Mouse (Mus musculus) myocyte (in vitro differentiated cells): ENCODE data around the gene Pappa. TPM values are rescaled to one million over a fixed set of nuclear protein-coding genes. Genes with fewer than 3 reads are reported as not detected.

Experiments used
- H3K27me3 ChIP-seq: one replicate; pipeline ENCODE4 v1.6.1; 2011; ENCODE audit not compliant: control insufficient read depth, insufficient read depth, insufficient read length
- H3K36me3 ChIP-seq: one replicate; pipeline ENCODE4 v1.6.1; 2011; ENCODE audit not compliant: control insufficient read depth, insufficient read depth
- H3K4me2 ChIP-seq: one replicate; pipeline ENCODE4 v1.6.1; 2011; ENCODE audit warnings: low read depth, control low read depth
- H3K4me3 ChIP-seq: one replicate; pipeline ENCODE4 v1.5.1; 2011; ENCODE audit warnings: mild to moderate bottlenecking, control low read depth, moderate library complexity
- H3K79me2 ChIP-seq: one replicate; pipeline ENCODE4 v1.6.1; 2011; ENCODE audit not compliant: control insufficient read depth, insufficient read depth
- H3ac ChIP-seq: one replicate; pipeline ENCODE4 v1.6.1; 2011; ENCODE audit not compliant: control insufficient read depth, insufficient read length
- CEBPB ChIP-seq: IDR thresholded peaks from 2 replicates; pipeline ENCODE4 v1.6.1; 2011; ENCODE audit warnings: mild to moderate bottlenecking, moderate library complexity; ENCODE audit not compliant: poor library complexity, insufficient read depth, severe bottlenecking
- E2F4 ChIP-seq: IDR thresholded peaks from one replicate; pipeline ENCODE4 v1.6.1; 2011; ENCODE audit warnings: mild to moderate bottlenecking, control low read depth, moderate library complexity; ENCODE audit not compliant: insufficient read depth
- MAX ChIP-seq: IDR thresholded peaks from one replicate; pipeline ENCODE4 v1.6.1; 2011; ENCODE audit warnings: low read depth, mild to moderate bottlenecking, control low read depth
- MYOD1 ChIP-seq, 3 experiments: IDR thresholded peaks; one replicate each; pipeline ENCODE4 v1.6.1; 2011; ENCODE audit warnings: control low read depth in 2 of 3, low read depth in 2 of 3, mild to moderate bottlenecking in 2 of 3, moderate library complexity in 1 of 3; ENCODE audit not compliant: insufficient read length in 2 of 3, control insufficient read depth in 1 of 3
- MYOG ChIP-seq, 3 experiments: IDR thresholded peaks; one replicate each; pipeline ENCODE4 v1.6.1; 2011; ENCODE audit warnings: control low read depth in 2 of 3, low read depth in 2 of 3, mild to moderate bottlenecking in 2 of 3; ENCODE audit not compliant: insufficient read length in 2 of 3, control insufficient read depth in 1 of 3, insufficient read depth in 1 of 3
- POLR2A ChIP-seq: IDR thresholded peaks from one replicate; pipeline ENCODE4 v1.6.1; 2011; ENCODE audit warnings: low read depth, mild to moderate bottlenecking, control low read depth, moderate library complexity; ENCODE audit not compliant: insufficient read length
- POLR2AphosphoS2 ChIP-seq: IDR thresholded peaks from one replicate; pipeline ENCODE4 v1.6.1; 2011; ENCODE audit warnings: low read depth, control low read depth; ENCODE audit not compliant: insufficient read length
- REST ChIP-seq: IDR thresholded peaks from one replicate; pipeline ENCODE4 v1.6.1; 2011; ENCODE audit warnings: mild to moderate bottlenecking, control low read depth, moderate library complexity; ENCODE audit not compliant: insufficient read depth, insufficient read length
- SRF ChIP-seq: IDR thresholded peaks from one replicate; pipeline ENCODE4 v1.6.1; 2011; ENCODE audit warnings: low read depth; ENCODE audit not compliant: control insufficient read depth, insufficient read length
- TCF12 ChIP-seq: IDR thresholded peaks from one replicate; pipeline ENCODE4 v1.6.1; 2011; ENCODE audit warnings: mild to moderate bottlenecking, control low read depth; ENCODE audit not compliant: poor library complexity, insufficient read depth, severe bottlenecking
- TCF3 ChIP-seq: IDR thresholded peaks from one replicate; pipeline ENCODE4 v1.6.1; 2011; ENCODE audit warnings: low read depth, control low read depth; ENCODE audit not compliant: insufficient read length
- USF1 ChIP-seq: IDR thresholded peaks from one replicate; pipeline ENCODE4 v1.6.1; 2011; ENCODE audit warnings: low read depth, mild to moderate bottlenecking, control low read depth, moderate library complexity
- polyA plus RNA-seq: library from polyadenylated mRNA; unstranded; fragments of >200 nt; fragmentation: generic; extraction: Trizol; gene quantifications from one replicate; pipeline ENCODE4 v1.2.1, GENCODE M21; 2012; ENCODE audit warnings: missing spikeins

The Pappa gene
- polyA plus RNA-seq, 1 experiment, result 0.12 TPM

DNA sequence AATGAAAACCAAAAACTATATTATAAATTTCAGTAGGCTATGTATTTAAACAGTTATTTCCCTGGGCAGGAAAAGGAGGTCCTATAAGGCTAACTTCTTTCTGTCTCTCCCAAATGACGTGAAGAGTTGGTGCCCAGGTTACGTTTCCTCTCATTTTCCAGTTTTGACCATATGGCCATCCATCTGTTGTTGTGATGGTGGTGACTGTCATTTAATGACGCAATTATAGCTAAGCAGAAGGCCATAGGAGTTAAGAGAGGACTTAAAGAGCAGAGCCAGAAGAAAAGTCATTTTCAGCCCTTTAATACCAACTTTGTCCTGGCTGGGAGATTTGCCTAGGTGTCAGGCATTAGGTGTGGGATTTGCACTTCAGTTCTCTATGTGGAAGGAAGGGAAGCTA lies 176.5 kb downstream of the Pappa start:
- Histone ChIP-seq H3K4me2 (no peak overlapping the region), H3K36me3 (no peaks in the 10 kb centered on the region), H3ac (no peak overlapping the region), H3K79me2 (no peaks in the 10 kb centered on the region), H3K27me3 (no peaks in the 10 kb centered on the region), H3K4me3 (no peak overlapping the region)
- TF ChIP-seq POLR2AphosphoS2 (no peak), USF1 (no peak), MYOD1 (IDR thresholded peaks at IDR 0.05; ENCODE audit: control insufficient read depth in 1 of 3, insufficient read length in 2 of 3, low read depth in 2 of 3) (no peak), E2F4 (no peak), POLR2A (no peak), CEBPB (no peak), TCF12 (no peak), SRF (no peak), TCF3 (no peak), REST (no peak), MAX (no peak), MYOG (IDR thresholded peaks at IDR 0.05; ENCODE audit: control insufficient read depth in 1 of 3, insufficient read depth in 1 of 3, insufficient read length in 2 of 3, low read depth in 2 of 3) (no peak)

- no peak for TF ChIP-seq POLR2A
- TF ChIP-seq SRF, result no peak
- TF ChIP-seq E2F4, result no peak
- TF ChIP-seq MYOD1 (IDR thresholded peaks at IDR 0.05; ENCODE audit: control insufficient read depth in 1 of 3, insufficient read length in 2 of 3, low read depth in 2 of 3), result no peak
- TF ChIP-seq TCF3, result no peak
- no peak for TF ChIP-seq REST
- no peak for TF ChIP-seq MYOG (IDR thresholded peaks at IDR 0.05; ENCODE audit: control insufficient read depth in 1 of 3, insufficient read depth in 1 of 3, insufficient read length in 2 of 3, low read depth in 2 of 3)
- TF ChIP-seq USF1, result no peak
- no peak for TF ChIP-seq TCF12
- no peak for TF ChIP-seq MAX
- TF ChIP-seq POLR2AphosphoS2, result no peak
- no peak for TF ChIP-seq CEBPB
- H3K36me3 ChIP-seq, result no peaks in the 10 kb centered on the region
- no peak overlapping the region for H3K4me3 ChIP-seq
- H3ac ChIP-seq, result no peak overlapping the region
- H3K79me2 ChIP-seq, result no peaks in the 10 kb centered on the region
- no peak overlapping the region for H3K4me2 ChIP-seq
- no peaks in the 10 kb centered on the region for H3K27me3 ChIP-seq
These were observed 178.7 kb downstream of the Pappa start for GRCm38 (mm10) chr4:65302666-65303065.

GRCm38 (mm10) chr4:65317877-65318525 lies 194.0 kb downstream of the Pappa start:
- Histone ChIP-seq H3K4me3 (no peak overlapping the region), H3K27me3 (no peaks in the 10 kb centered on the region), H3K36me3 (no peaks in the 10 kb centered on the region), H3ac (no peak overlapping the region), H3K4me2 (no peak overlapping the region), H3K79me2 (no peaks in the 10 kb centered on the region)
- TF ChIP-seq POLR2AphosphoS2, result no peak
- no peak for TF ChIP-seq MYOG (IDR thresholded peaks at IDR 0.05; ENCODE audit: control insufficient read depth in 1 of 3, insufficient read depth in 1 of 3, insufficient read length in 2 of 3, low read depth in 2 of 3)
- no peak for TF ChIP-seq MYOD1 (IDR thresholded peaks at IDR 0.05; ENCODE audit: control insufficient read depth in 1 of 3, insufficient read length in 2 of 3, low read depth in 2 of 3)
- TF ChIP-seq E2F4, result no peak
- TF ChIP-seq USF1, result no peak
- TF ChIP-seq TCF12, result no peak

GRCm38 (mm10) chr4:65321340-65321739 lies 197.4 kb downstream of the Pappa start:
- Histone ChIP-seq H3K36me3 (no peaks in the 10 kb centered on the region), H3K4me2 (no peak overlapping the region), H3K27me3 (no peaks in the 10 kb centered on the region), H3K4me3 (no peak overlapping the region), H3K79me2 (no peaks in the 10 kb centered on the region), H3ac (no peak overlapping the region)
- TF ChIP-seq MYOD1 (IDR thresholded peaks at IDR 0.05; ENCODE audit: control insufficient read depth in 1 of 3, insufficient read length in 2 of 3, low read depth in 2 of 3) (no peak), MYOG (IDR thresholded peaks at IDR 0.05; ENCODE audit: control insufficient read depth in 1 of 3, insufficient read depth in 1 of 3, insufficient read length in 2 of 3, low read depth in 2 of 3) (no peak), MAX (no peak), CEBPB (no peak), POLR2AphosphoS2 (no peak), E2F4 (no peak), TCF12 (no peak), TCF3 (no peak), USF1 (no peak), POLR2A (no peak), REST (no peak), SRF (no peak)

- Histone ChIP-seq H3K36me3 (no peaks in the 10 kb centered on the region), H3ac (no peak overlapping the region), H3K4me2 (no peak overlapping the region), H3K27me3 (no peaks in the 10 kb centered on the region), H3K79me2 (no peaks in the 10 kb centered on the region), H3K4me3 (no peak overlapping the region)
- TF ChIP-seq USF1 (no peak), CEBPB (no peak), SRF (no peak)
These were observed 198.0 kb downstream of the Pappa start for GRCm38 (mm10) chr4:65321959-65322358.
